8 mouse cellular contexts compared by ENCODE assay signal in genomic region chr12:83951711-83952575, GRCm38 (mm10). TPM values are rescaled to one million over a fixed set of nuclear protein-coding genes. Genes with fewer than 3 reads are reported as not detected.
DNase-seq lines count a peak whose midpoint lies in the region; ATAC-seq and TF ChIP-seq lines count a peak whose summit lies in the region.

No protein-coding gene starts in this region.

- no peaks in the 10 kb centered on the region for H3K36me3 ChIP-seq in kidney, adult 2 months (ENCODE audit: control insufficient read depth, insufficient read depth, low read length)
- no peaks in the 10 kb centered on the region; the same call in 1 of the 2 replicates for H3K36me3 ChIP-seq in embryonic facial prominence, embryonic 11.5 days (replicated peaks; ENCODE audit: control insufficient read depth, insufficient read depth, low read depth, low read length)
- H3K36me3 ChIP-seq in intestine, embryonic 15.5 days, result no peaks in the 10 kb centered on the region
- no peaks in the 10 kb centered on the region for H3K36me3 ChIP-seq in myocyte (ENCODE audit: control insufficient read depth, insufficient read depth)

- H3K27me3 ChIP-seq in kidney, adult 2 months (replicated peaks; ENCODE audit: control insufficient read depth, insufficient read depth, low read length), result no peaks in the 10 kb centered on the region
- no peaks in the 10 kb centered on the region for H3K27me3 ChIP-seq in embryonic facial prominence, embryonic 11.5 days (ENCODE audit: control insufficient read depth, insufficient read depth, low read length)
- no peaks in the 10 kb centered on the region for H3K27me3 ChIP-seq in intestine, embryonic 15.5 days (replicated peaks)
- H3K27me3 ChIP-seq in myocyte (ENCODE audit: control insufficient read depth, insufficient read depth, insufficient read length), result no peaks in the 10 kb centered on the region

- WGBS in kidney, adult 2 months, result 67% methylated on average over 32 of the region's 32 CpGs
- 62% methylated on average over 32 of the region's 32 CpGs for WGBS in embryonic facial prominence, embryonic 11.5 days
- 55% methylated on average over 32 of the region's 32 CpGs for WGBS in intestine, embryonic 15.5 days

- peaks cover 20% of the 10 kb centered on the region for H3K79me2 ChIP-seq in myocyte (ENCODE audit: control insufficient read depth, insufficient read depth)

- H3K4me1 ChIP-seq in kidney, adult 2 months (ENCODE audit: control insufficient read depth, insufficient read depth, low read length), result peaks cover 9% of the 10 kb centered on the region; the same call in 1 of the 2 replicates
- no peaks in the 10 kb centered on the region; the same call in 1 of the 2 replicates for H3K4me1 ChIP-seq in embryonic facial prominence, embryonic 11.5 days (ENCODE audit: control insufficient read depth, insufficient read depth, low read length)
- H3K4me1 ChIP-seq in intestine, embryonic 15.5 days (replicated peaks), result peaks cover 20% of the 10 kb centered on the region

- no peak for TF ChIP-seq POLR2A in kidney, adult 2 months (IDR thresholded peaks at IDR 0.05; ENCODE audit: low read depth, low read length)
- no peak for TF ChIP-seq POLR2A in myocyte (IDR thresholded peaks at IDR 0.05; ENCODE audit: insufficient read length, low read depth)

- no peak overlapping the region for H3K27ac ChIP-seq in kidney, adult 2 months (ENCODE audit: insufficient read depth, low read depth, low read length)
- no peak overlapping the region for H3K27ac ChIP-seq in embryonic facial prominence, embryonic 11.5 days (replicated peaks; ENCODE audit: low read depth, low read length)
- H3K27ac ChIP-seq in intestine, embryonic 15.5 days, result peak overlapping the region; percentile 86; the same call in 1 of the 2 replicates

- H3K4me2 ChIP-seq in embryonic facial prominence, embryonic 11.5 days (ENCODE audit: low read depth, low read length), result peak overlapping the region; percentile 95
- H3K4me2 ChIP-seq in intestine, embryonic 15.5 days (replicated peaks), result peak overlapping the region; percentile 94
- H3K4me2 ChIP-seq in myocyte (ENCODE audit: low read depth), result peak overlapping the region; percentile 73

- no peak for ATAC-seq in embryonic facial prominence, embryonic 11.5 days (replicated peaks; ENCODE audit: insufficient number of reproducible peaks, low FRiP score, low TSS enrichment, low read depth)
- peak; percentile 25 for ATAC-seq in intestine, embryonic 15.5 days

- TF ChIP-seq CTCF in kidney, adult 2 months (conservative IDR thresholded peaks at IDR 0.05; ENCODE audit: insufficient read depth, insufficient read length, low read depth, low read length), result no peak

- H3ac ChIP-seq in myocyte (ENCODE audit: control insufficient read depth, insufficient read length), result peak overlapping the region; percentile 69

- H3K4me3 ChIP-seq in kidney, adult 2 months (ENCODE audit: insufficient read depth, low read depth, low read length), result peak overlapping the region; percentile 81
- H3K4me3 ChIP-seq in embryonic facial prominence, embryonic 11.5 days (ENCODE audit: low read depth, low read length), result peak overlapping the region; percentile 84
- H3K4me3 ChIP-seq in intestine, embryonic 15.5 days (replicated peaks), result peak overlapping the region; percentile 93
- H3K4me3 ChIP-seq in myocyte, result peak overlapping the region; percentile 29

- H3K9ac ChIP-seq in embryonic facial prominence, embryonic 11.5 days (replicated peaks; ENCODE audit: low read length), result peak overlapping the region; percentile 83
- H3K9ac ChIP-seq in intestine, embryonic 15.5 days, result peak overlapping the region; percentile 90

- DNase-seq in kidney, adult 2 months, result no peak
- DNase-seq in kidney, adult 9 months, result no peak
- DNase-seq in embryonic facial prominence, embryonic 11.5 days (ENCODE audit: low spot score), result no peak
- DNase-seq in urinary bladder, adult 2 months (ENCODE audit: low spot score), result no peak
- DNase-seq in retina, embryonic 14.5 days (ENCODE audit: low spot score), result no peak
- DNase-seq in kidney, adult 8-10 months, result no peak

- H3K9me3 ChIP-seq in embryonic facial prominence, embryonic 11.5 days (replicated peaks; ENCODE audit: control insufficient read depth, low read length), result no peaks in the 10 kb centered on the region
- H3K9me3 ChIP-seq in intestine, embryonic 15.5 days, result no peaks in the 10 kb centered on the region

TF ChIP-seq in myocyte, 11 proteins besides CTCF, POLR2A, EP300 and RAD21:
- TF ChIP-seq SRF (IDR thresholded peaks at IDR 0.05; ENCODE audit: control insufficient read depth, insufficient read length, low read depth) (no peak), MYOD1 (IDR thresholded peaks at IDR 0.05; ENCODE audit: control insufficient read depth in 1 of 3, insufficient read length in 2 of 3, low read depth in 2 of 3) (no peak), E2F4 (IDR thresholded peaks at IDR 0.05; ENCODE audit: insufficient read depth) (no peak), MAX (IDR thresholded peaks at IDR 0.05; ENCODE audit: low read depth) (no peak)

RNA-seq across cellular contexts. Expression of gene Riox1, which starts 1.5 kb away (rescaled TPM):
- 5.7 and 7.4 TPM in 2 replicates for polyA plus RNA-seq in kidney, adult 2 months (2012; rRNA removed)
- 15.0 and 17.4 TPM in 2 replicates for polyA plus RNA-seq in embryonic facial prominence, embryonic 11.5 days (2014; fragmentation: Nextera tagmentation; extraction: Ambion mirVana)
- polyA plus RNA-seq in intestine, embryonic 15.5 days (2015; fragmentation: Nextera tagmentation; extraction: Ambion mirVana), result 17.5 and 18.3 TPM in 2 replicates
- polyA plus RNA-seq in myocyte (2012; fragmentation: generic; extraction: Trizol), result 14.2 TPM
- 8.6 and 9.2 TPM in 2 replicates for polyA plus RNA-seq in urinary bladder, adult 2 months (2012; rRNA removed)

RNA-seq across cellular contexts. Expression of gene Numb, which starts 30.2 kb away (rescaled TPM):
- polyA plus RNA-seq in kidney, adult 2 months (2012; rRNA removed), result 63.7 and 76.5 TPM in 2 replicates
- polyA plus RNA-seq in embryonic facial prominence, embryonic 11.5 days (2014; fragmentation: Nextera tagmentation; extraction: Ambion mirVana), result 30.7 and 36.0 TPM in 2 replicates
- 34.4 and 35.9 TPM in 2 replicates for polyA plus RNA-seq in intestine, embryonic 15.5 days (2015; fragmentation: Nextera tagmentation; extraction: Ambion mirVana)
- polyA plus RNA-seq in myocyte (2012; fragmentation: generic; extraction: Trizol), result 10.0 TPM
- polyA plus RNA-seq in urinary bladder, adult 2 months (2012; rRNA removed), result 50.7 and 59.7 TPM in 2 replicates

RNA-seq across cellular contexts. Expression of gene Heatr4, which starts 32.7 kb away (rescaled TPM):
- polyA plus RNA-seq in kidney, adult 2 months (2012; rRNA removed), result 0.04 TPM in 1 of 2 replicates, not detected in the other
- not detected in 2 replicates for polyA plus RNA-seq in embryonic facial prominence, embryonic 11.5 days (2014; fragmentation: Nextera tagmentation; extraction: Ambion mirVana)
- not detected in 2 replicates for polyA plus RNA-seq in intestine, embryonic 15.5 days (2015; fragmentation: Nextera tagmentation; extraction: Ambion mirVana)
- polyA plus RNA-seq in myocyte (2012; fragmentation: generic; extraction: Trizol), result not detected
- not detected in 2 replicates for polyA plus RNA-seq in urinary bladder, adult 2 months (2012; rRNA removed)

RNA-seq across cellular contexts. Expression of gene Acot2, which starts 35.7 kb away (rescaled TPM):
- polyA plus RNA-seq in kidney, adult 2 months (2012; rRNA removed), result 32.8 and 32.9 TPM in 2 replicates
- polyA plus RNA-seq in embryonic facial prominence, embryonic 11.5 days (2014; fragmentation: Nextera tagmentation; extraction: Ambion mirVana), result 10.8 and 12.9 TPM in 2 replicates
- 34.3 and 35.8 TPM in 2 replicates for polyA plus RNA-seq in intestine, embryonic 15.5 days (2015; fragmentation: Nextera tagmentation; extraction: Ambion mirVana)
- polyA plus RNA-seq in myocyte (2012; fragmentation: generic; extraction: Trizol), result 31.1 TPM
- polyA plus RNA-seq in urinary bladder, adult 2 months (2012; rRNA removed), result 13.2 and 13.8 TPM in 2 replicates

RNA-seq across cellular contexts. Expression of gene Acot1, which starts 57.3 kb away (rescaled TPM):
- 67.8 and 73.1 TPM in 2 replicates for polyA plus RNA-seq in kidney, adult 2 months (2012; rRNA removed)
- polyA plus RNA-seq in embryonic facial prominence, embryonic 11.5 days (2014; fragmentation: Nextera tagmentation; extraction: Ambion mirVana), result 36.0 and 41.3 TPM in 2 replicates
- polyA plus RNA-seq in intestine, embryonic 15.5 days (2015; fragmentation: Nextera tagmentation; extraction: Ambion mirVana), result 125 and 142 TPM in 2 replicates
- 0.06 TPM for polyA plus RNA-seq in myocyte (2012; fragmentation: generic; extraction: Trizol)
- 32.9 and 36.7 TPM in 2 replicates for polyA plus RNA-seq in urinary bladder, adult 2 months (2012; rRNA removed)

Comparison
In these comparisons a context has a peak if more than half of its experiments do, and no peak if none do; other contexts are left out.
1. H3K4me3 ChIP-seq: peak in every context shown above with its lines; median percentile 93 in intestine, embryonic 15.5 days; 84 in embryonic facial prominence, embryonic 11.5 days; 81 in kidney, adult 2 months; 29 in myocyte.